Mouse (Mus musculus): ENCODE results near the gene St3gal3.

The St3gal3 gene

DNA sequence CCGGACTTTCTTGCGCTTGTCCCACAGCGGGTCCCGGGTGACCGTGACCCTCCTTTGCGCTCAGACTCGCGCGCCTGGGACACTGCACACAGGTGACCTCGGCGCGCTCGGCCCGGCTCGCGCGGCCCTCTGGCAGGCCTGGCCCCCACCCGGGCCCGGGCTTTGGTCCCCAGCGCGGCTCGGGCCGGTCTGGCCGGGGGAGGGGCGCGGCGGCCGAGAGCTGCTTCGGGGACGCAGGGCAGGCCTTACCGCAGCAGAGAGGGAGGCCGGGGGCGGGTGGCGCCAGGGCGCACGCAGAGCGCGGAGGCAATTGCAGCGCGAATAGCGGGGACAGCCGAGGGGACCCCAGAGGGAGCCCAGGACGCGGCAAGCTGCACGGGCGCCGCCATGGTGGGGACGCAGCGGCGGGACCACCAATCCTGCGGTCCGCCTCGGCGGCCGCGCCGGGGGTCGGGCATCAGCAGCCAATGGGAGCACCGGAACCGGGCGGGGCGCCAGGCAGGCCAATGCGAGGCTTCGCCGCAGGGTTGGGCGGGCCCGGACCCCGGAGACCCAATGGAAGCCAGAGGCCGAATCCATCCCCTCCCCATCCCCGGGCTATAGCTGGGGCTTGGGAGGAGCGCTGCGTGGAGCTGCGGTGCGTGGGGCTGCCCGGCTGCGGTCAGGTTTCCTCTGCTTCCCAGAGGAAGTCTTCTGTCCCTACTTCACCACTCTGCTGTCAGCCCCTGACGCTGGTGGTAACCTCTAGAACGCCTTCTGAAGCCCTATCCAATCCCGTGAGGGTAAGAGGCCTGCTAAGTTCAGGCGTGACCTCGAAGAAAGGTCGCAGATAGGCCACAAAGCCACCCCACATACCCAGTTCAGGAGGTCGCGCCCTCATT lies at the start of gene St3gal3:
Gene St3gal3, minus strand, starts transcription at position 430 of the 881 bp plus-strand sequence.
- DNase-seq = peak; percentile 97 to 99

DNA sequence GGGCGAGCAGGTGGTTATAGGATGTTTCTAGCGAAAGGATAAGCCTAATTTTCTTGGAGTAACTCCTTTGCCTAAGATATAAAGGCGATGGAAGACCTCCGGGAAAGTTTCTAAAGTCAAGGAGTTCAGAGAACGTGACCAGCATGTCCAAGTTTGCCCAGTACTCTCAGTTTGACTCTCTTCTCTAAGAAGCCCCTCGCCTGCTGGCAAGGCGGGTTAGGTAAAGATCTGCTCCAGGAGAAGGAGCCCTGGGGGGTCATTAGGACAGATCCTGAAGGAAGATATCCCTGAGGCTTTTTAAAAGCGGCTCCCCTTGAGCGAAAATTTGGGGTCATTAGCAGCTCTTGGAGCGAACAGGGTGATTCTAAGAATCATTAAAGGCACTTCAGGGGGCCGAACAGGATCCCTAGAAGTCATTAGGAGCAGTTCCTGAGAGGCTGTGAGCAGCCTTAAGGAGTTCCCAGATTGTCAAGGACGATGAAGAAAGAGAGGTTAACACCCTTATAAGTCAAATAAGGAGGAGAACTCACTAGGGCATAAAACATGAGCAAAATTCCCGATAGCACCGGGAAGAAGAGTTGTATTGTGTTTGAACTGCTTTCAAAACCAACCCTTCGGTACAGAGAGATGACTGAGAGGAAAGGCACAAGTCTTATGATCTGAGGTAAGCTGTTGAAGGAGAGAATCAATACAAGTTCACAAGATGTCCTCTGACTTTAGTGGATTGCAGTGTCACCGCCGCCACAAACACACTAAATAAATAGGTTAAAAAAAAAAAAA lies 45.8 kb upstream of the St3gal3 start:
- DNase-seq = no peak

GRCm38 (mm10) chr4:118179467-118180300 lies 45.0 kb upstream of the St3gal3 start, which contains the start of gene Kdm4a:
TSS of gene Kdm4a (minus strand) at chr4:118180043.
- peak; percentile 95 to 98 for DNase-seq

- DNase-seq = no peak
Measured at GRCm38 (mm10) chr4:118178952-118179466, 44.3 kb upstream of the St3gal3 start.

- DNase-seq = no peak
Measured at GRCm38 (mm10) chr4:118172461-118172860, 37.7 kb upstream of the St3gal3 start.

- peak; percentile 11 to 59 for DNase-seq
Measured at GRCm38 (mm10) chr4:118171006-118171405, 36.3 kb upstream of the St3gal3 start.

- no peak for DNase-seq
Measured at GRCm38 (mm10) chr4:118162123-118162522, 27.4 kb upstream of the St3gal3 start.

- DNase-seq = no peak
Measured at GRCm38 (mm10) chr4:118157666-118158065, 23.0 kb upstream of the St3gal3 start.

DNA sequence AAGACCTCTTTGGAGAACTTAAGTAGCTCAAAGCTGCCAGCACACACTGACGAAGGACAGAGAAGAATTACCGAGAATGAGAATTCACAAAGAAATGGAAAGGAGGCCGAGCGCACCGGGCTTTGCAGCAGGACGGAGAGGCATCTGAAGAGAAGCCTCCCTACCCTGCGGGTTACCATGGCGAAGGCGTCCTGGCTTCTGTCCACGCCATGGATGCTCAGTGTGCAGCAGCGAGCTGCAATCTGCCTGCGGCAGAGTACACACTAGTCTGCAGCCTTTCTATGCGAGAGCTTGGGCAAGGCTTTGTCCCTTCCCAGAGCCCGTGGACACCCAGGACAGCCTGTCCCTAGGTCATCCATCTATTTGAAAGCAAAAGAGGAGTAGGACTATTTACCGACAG lies 21.8 kb upstream of the St3gal3 start:
- DNase-seq = no peak

- DNase-seq = no peak
Measured at GRCm38 (mm10) chr4:118154889-118155288, 20.2 kb upstream of the St3gal3 start.

DNA sequence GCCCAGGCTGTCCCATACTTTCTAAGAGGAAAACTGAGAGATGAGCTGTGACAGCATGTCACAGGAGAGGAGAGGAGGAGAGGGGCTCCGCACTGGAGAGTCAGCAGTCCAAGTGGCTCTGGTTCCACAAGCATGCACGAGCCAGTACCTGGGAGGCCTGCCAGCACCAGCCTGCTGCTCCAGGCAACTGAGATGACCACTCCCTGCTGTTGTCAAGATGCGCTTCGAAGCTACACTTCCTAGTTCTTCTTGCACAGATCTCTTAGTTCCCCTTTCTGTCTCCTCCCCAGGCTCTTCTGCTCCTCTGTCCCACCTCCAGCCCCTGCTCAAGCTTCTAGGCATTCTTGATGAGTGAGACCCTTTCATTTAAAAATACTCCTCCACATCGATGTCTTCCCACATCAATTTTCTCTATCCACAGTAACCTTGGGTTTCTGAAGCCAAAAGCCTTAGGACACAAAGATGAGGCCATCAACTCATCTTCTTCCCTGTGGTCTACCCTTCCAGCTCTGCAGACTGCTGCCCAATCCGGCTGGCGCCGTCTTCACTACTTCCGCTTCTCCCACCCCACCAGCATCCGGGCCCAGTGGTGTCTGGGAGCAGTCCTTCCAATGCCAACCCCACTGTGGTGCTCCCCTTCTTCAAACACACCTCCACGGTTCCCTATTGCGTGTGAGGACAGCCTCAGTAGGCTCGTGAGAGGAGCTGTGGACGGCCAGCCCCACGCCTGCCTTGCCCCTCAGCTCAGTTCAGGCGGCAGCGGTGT lies 17.5 kb upstream of the St3gal3 start:
- DNase-seq = peak in 1 of 2 experiments; percentile 31

DNA sequence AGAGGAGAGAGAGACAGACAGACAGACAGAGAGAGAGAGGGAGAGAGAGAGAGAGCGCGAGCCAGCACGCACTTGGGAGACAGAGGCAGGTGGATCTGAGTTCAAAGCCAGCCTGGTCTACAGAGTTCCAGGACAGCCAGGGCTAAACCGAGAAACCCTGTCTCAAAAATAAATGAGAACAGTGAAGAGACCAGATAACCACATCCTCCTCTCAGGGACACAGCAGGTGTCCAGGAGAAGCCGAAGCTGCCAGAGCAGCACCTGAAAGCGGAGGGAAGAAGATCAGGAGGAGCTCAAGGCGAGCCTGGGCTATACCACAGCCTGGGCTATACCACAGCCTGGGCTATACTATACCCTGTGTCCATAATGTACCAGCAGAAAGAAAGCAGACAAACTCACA lies 16.1 kb upstream of the St3gal3 start:
- DNase-seq = no peak

- DNase-seq = no peak
Measured at GRCm38 (mm10) chr4:118149956-118150680, 15.4 kb upstream of the St3gal3 start.

- DNase-seq = peak; percentile 30 to 51
Measured at GRCm38 (mm10) chr4:118149055-118149576, 14.4 kb upstream of the St3gal3 start.

DNA sequence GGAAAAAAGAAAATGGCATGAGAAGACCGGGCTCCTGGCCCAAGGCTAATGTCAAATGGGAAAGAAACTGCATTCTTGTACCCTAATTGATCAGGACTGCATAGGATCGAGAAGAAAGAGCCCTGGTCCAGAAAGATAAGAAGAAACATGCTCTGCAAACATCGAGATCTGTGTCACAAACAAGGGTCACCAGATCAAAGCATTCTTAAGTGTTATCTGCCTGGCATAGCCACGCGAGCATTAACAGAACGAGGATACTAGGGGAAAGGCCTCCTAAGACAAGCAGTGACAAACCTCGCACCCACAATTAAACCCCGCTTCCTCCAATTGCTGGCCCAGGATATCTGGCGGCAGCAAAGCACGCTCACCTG lies 13.6 kb upstream of the St3gal3 start:
- no peak for DNase-seq

DNA sequence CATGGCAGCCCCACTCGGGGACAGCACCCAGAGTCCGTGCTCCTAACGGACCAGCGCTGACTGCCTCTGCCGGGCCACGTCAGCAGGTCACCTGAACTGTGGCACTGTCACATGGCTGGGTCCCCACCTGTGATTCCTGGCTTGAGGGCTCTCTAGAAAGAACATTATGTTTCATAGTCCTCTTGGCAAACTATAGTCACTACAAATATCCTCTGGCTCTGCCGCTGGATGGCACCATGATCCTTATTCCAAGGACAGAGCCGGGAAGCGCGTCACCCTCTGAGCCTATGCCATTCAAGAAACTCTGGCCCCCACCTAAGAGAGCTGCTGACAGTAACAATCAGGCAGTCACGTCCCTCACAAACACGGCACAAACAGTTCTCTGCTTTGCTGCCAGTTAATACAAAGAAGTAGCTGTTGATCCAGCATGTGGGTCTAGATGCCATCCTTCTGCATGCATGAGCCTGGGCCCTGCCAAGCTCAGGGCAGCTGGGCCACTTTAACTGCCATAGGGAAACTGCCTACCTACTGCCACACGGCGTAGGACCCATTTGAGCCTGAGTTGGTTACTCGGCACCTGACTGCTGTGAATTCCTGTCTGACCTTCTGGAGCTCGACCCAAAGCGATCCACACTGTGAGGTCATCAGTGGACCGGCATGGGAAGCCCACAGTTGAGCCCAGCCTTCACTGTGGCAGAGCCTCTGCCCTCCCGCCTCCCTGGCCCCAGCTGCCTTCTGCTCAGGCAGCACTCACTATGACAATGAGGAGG lies 13.0 kb upstream of the St3gal3 start:
- peak in 1 of 2 experiments; percentile 41 for DNase-seq

- no peak for DNase-seq
Measured at GRCm38 (mm10) chr4:118147090-118147489, 12.4 kb upstream of the St3gal3 start.

DNA sequence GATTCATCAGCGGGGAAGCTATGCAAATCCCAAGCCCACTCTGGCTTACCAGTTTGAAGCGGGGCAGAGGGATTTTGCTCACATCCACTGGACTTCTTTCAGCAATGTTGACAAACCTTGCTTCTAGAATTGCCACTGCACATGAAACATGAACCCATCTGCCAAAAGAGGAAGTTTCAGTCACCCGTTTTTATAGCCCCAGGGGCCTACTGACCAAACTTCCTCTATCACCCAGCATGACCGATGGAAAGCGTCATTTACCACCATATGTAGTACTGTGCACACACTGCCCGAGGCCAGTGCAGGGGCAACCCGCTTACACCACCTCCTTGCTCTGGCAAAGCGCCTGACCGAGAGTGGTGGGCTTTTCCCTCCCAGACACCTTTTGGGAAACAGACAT lies 9.6 kb upstream of the St3gal3 start:
- no peak for DNase-seq

- DNase-seq = peak; percentile 82 to 92
Measured at GRCm38 (mm10) chr4:118143679-118144078, 9.0 kb upstream of the St3gal3 start.

GRCm38 (mm10) chr4:118141511-118141910 lies 6.8 kb upstream of the St3gal3 start:
- peak; percentile 60 to 77 for DNase-seq

All from kidney, postnatal 36 days (tissue).